Mouse (Mus musculus) heart, embryonic 10.5 days (tissue): ENCODE results near the gene Dcun1d3. TPM values are rescaled to one million over a fixed set of nuclear protein-coding genes. Genes with fewer than 3 reads are reported as not detected.

Source experiments
- DNase-seq: peaks from one replicate; pipeline ENCODE4 v3.0.0-alpha.2; 2017; ENCODE audit warnings: low spot score
- H3K27ac ChIP-seq: fragments of 300-500 bp; sonication (generic); 2 replicates; pipeline ENCODE4 v1.5.1; 2016; ENCODE audit warnings: mild to moderate bottlenecking
- H3K27me3 ChIP-seq: fragments of 300-500 bp; sonication (generic); 2 replicates; pipeline ENCODE4 v1.6.1; 2016; ENCODE audit warnings: mild to moderate bottlenecking; ENCODE audit not compliant: poor library complexity, insufficient read depth, severe bottlenecking
- H3K36me3 ChIP-seq: fragments of 300-500 bp; sonication (generic); 2 replicates; pipeline ENCODE4 v1.6.1; 2016; ENCODE audit warnings: mild to moderate bottlenecking, moderate library complexity
- H3K4me1 ChIP-seq: fragments of 300-500 bp; sonication (generic); 2 replicates; pipeline ENCODE4 v1.6.1; 2016; ENCODE audit warnings: mild to moderate bottlenecking
- H3K4me3 ChIP-seq: fragments of 300-500 bp; sonication (generic); 2 replicates; pipeline ENCODE4 v1.5.1; 2016; ENCODE audit warnings: mild to moderate bottlenecking, moderate library complexity
- H3K9me3 ChIP-seq: fragments of 300-500 bp; sonication (generic); 2 replicates; pipeline ENCODE4 v1.6.1; 2016; ENCODE audit warnings: mild to moderate bottlenecking, moderate library complexity
- WGBS: fragments of 180-500 bp; shearing (Covaris S2); methylation state at CpG from one replicate; pipeline ENCODE4 v1.1.7; 2016; 5-methylcytosine and 5-hydroxymethylcytosine counted together
- polyA plus RNA-seq: library from polyadenylated mRNA; unstranded; fragments of >200 nt; fragmentation: Nextera tagmentation; extraction: Ambion mirVana; gene quantifications from 2 replicates; pipeline ENCODE4 v1.2.1, GENCODE M21; 2016

The Dcun1d3 gene
- polyA plus RNA-seq, 1 experiment from 2014 or later: 7.4 TPM

- DNase-seq: no peak
- Histone ChIP-seq H3K27ac (no peak overlapping the region), H3K27me3 (no peaks in the 10 kb centered on the region), H3K36me3 (peaks cover 18% of the 10 kb centered on the region), H3K9me3 (no peaks in the 10 kb centered on the region), H3K4me1 (no peaks in the 10 kb centered on the region), H3K4me3 (no peak overlapping the region)
- 88% methylated on average over 4 of the region's 4 CpGs for WGBS
These were observed 54.2 kb downstream of the Dcun1d3 start for GRCm38 (mm10) chr7:119841820-119842449.

GRCm38 (mm10) chr7:119835996-119836777, 59.9 kb downstream of the Dcun1d3 start:
- Histone ChIP-seq H3K36me3 (peaks cover 37% of the 10 kb centered on the region), H3K4me3 (no peak overlapping the region), H3K27ac (no peak overlapping the region), H3K4me1 (no peaks in the 10 kb centered on the region), H3K9me3 (no peaks in the 10 kb centered on the region), H3K27me3 (no peaks in the 10 kb centered on the region)
- no peak for DNase-seq
- WGBS: 92% methylated on average over 4 of the region's 4 CpGs

- DNase-seq: no peak
These were observed 60.7 kb downstream of the Dcun1d3 start for GRCm38 (mm10) chr7:119835371-119835770.

GRCm38 (mm10) chr7:119808723-119809122, 87.4 kb downstream of the Dcun1d3 start:
- 95% methylated on average over 3 of the region's 3 CpGs for WGBS
- Histone ChIP-seq H3K4me3 (no peak overlapping the region), H3K27me3 (no peaks in the 10 kb centered on the region), H3K4me1 (no peaks in the 10 kb centered on the region), H3K27ac (no peak overlapping the region), H3K36me3 (peaks cover 36% of the 10 kb centered on the region), H3K9me3 (no peaks in the 10 kb centered on the region)
- no peak for DNase-seq

More at GRCm38 (mm10) chr7:119835371-119835770, 60.7 kb downstream of the Dcun1d3 start:
- WGBS: 86% methylated on average over 1 of the region's 1 CpGs
- Histone ChIP-seq H3K4me1 (no peaks in the 10 kb centered on the region), H3K36me3 (peaks cover 35% of the 10 kb centered on the region), H3K9me3 (no peaks in the 10 kb centered on the region), H3K27ac (no peak overlapping the region), H3K4me3 (no peak overlapping the region), H3K27me3 (no peaks in the 10 kb centered on the region)

GRCm38 (mm10) chr7:119807396-119807795, 88.7 kb downstream of the Dcun1d3 start:
- DNase-seq: no peak
- peaks cover 30% of the 10 kb centered on the region for H3K36me3 ChIP-seq
- H3K9me3 ChIP-seq: no peaks in the 10 kb centered on the region
- WGBS: 91% methylated on average over 5 of the region's 5 CpGs
- no peak overlapping the region for H3K27ac ChIP-seq
- no peak overlapping the region for H3K4me3 ChIP-seq
- H3K4me1 ChIP-seq: no peaks in the 10 kb centered on the region
- H3K27me3 ChIP-seq: no peaks in the 10 kb centered on the region

Other genes starting within 250 kb of the Dcun1d3 start
- gene Acsm4, start 206.3 kb downstream of the Dcun1d3 start, polyA plus RNA-seq: not detected in 2 replicates
- gene Thumpd1, start 175.5 kb downstream of the Dcun1d3 start, polyA plus RNA-seq: 69.8 and 80.6 TPM in 2 replicates
- 0.12 and 0.33 TPM in 2 replicates for gene Acsm3, start 135.4 kb downstream of the Dcun1d3 start, polyA plus RNA-seq
- gene Rexo5, start 102.3 kb downstream of the Dcun1d3 start, polyA plus RNA-seq: 21.2 and 23.5 TPM in 2 replicates
- 17.2 and 17.3 TPM in 2 replicates for gene Eri2, start 102.2 kb downstream of the Dcun1d3 start, polyA plus RNA-seq
- gene Lyrm1, start 437 bp downstream of the Dcun1d3 start, polyA plus RNA-seq: 7.7 and 10.8 TPM in 2 replicates
- gene Dnah3, start 199.0 kb upstream of the Dcun1d3 start, polyA plus RNA-seq: not detected in 2 replicates
- 18.1 and 20.4 TPM in 2 replicates for gene Tmem159, start 206.1 kb upstream of the Dcun1d3 start, polyA plus RNA-seq
- gene Zp2, start 249.0 kb upstream of the Dcun1d3 start, polyA plus RNA-seq: not detected in 2 replicates